19 mouse cellular contexts compared by ENCODE assay signal in genomic region chr11:60719263-60719662, GRCm38 (mm10). TPM values are rescaled to one million over a fixed set of nuclear protein-coding genes. Genes with fewer than 3 reads are reported as not detected.
DNase-seq lines count a peak whose midpoint lies in the region; ATAC-seq lines count a peak whose summit lies in the region.
"Had no signal": no experiment of that assay in that cellular context is flagged by ENCODE, and none has a peak within 500 bp of the region (broad histone marks: within the 10 kb centered on the region; RNA-seq: fewer than 3 reads in every experiment).

No protein-coding gene starts in this region.

- no peak for ATAC-seq in heart, embryonic 12.5 days (ENCODE audit: insufficient number of reproducible peaks, low FRiP score)
- no peak; the same call in 1 of the 2 replicates for ATAC-seq in heart, embryonic 16.5 days (replicated peaks; ENCODE audit: extremely low read depth, insufficient read depth, low FRiP score)
- 0 out of 2 replicates have a peak, but pooled peaks have one; percentile 29 for ATAC-seq in liver, embryonic 13.5 days (ENCODE audit: low read depth)
- ATAC-seq in megakaryocyte progenitor cell, adult 5-6 weeks (replicated peaks; ENCODE audit: poor library complexity), result peak; percentile 68
- ATAC-seq: forebrain, postnatal 0 days; hindbrain, embryonic 16.5 days; inflammation-experienced regulatory T-cells, adult 6 months; intestine, postnatal 0 days had no signal

- H3K36me3 ChIP-seq in heart, embryonic 12.5 days, result peaks cover 96% of the 10 kb centered on the region
- H3K36me3 ChIP-seq in heart, embryonic 16.5 days (ENCODE audit: control insufficient read depth, insufficient read depth), result peaks cover 91% of the 10 kb centered on the region
- peaks cover 100% of the 10 kb centered on the region for H3K36me3 ChIP-seq in liver, embryonic 13.5 days

- H3K27ac ChIP-seq in heart, embryonic 12.5 days (ENCODE audit: poor library complexity, severe bottlenecking), result peak overlapping the region; percentile 36; the same call in 1 of the 2 replicates
- H3K27ac ChIP-seq in heart, embryonic 16.5 days (ENCODE audit: low read length), result peak overlapping the region; percentile 49
- no peak overlapping the region for H3K27ac ChIP-seq in liver, embryonic 13.5 days
- H3K27ac ChIP-seq: embryonic facial prominence, embryonic 13.5 days; forebrain, embryonic 12.5 days; hindbrain, embryonic 12.5 days had no signal

- WGBS in heart, embryonic 12.5 days, result 50% methylated on average over 5 of the region's 5 CpGs
- 49% methylated on average over 5 of the region's 5 CpGs for WGBS in heart, embryonic 16.5 days
- WGBS in liver, embryonic 13.5 days (ENCODE audit: insufficient replicate concordance), result 48% methylated on average over 5 of the region's 5 CpGs

- DNase-seq in heart, adult 11 months, result no peak
- DNase-seq in heart, adult 18-20 months, result no peak
- no peak for DNase-seq in liver, embryonic 13.5 days
- no peak for DNase-seq in neural tube, embryonic 10.5 days (ENCODE audit: extremely low spot score, low spot score)
- DNase-seq: adrenal gland, postnatal 10 days; cerebellum, adult 8-10 months; cerebellum, postnatal 14 days; forebrain, postnatal 0 days; gastrocnemius, postnatal 14 days; heart, postnatal 10 days had no signal

- H3K4me1 ChIP-seq in heart, embryonic 12.5 days (replicated peaks), result peaks cover 18% of the 10 kb centered on the region
- peaks cover 11% of the 10 kb centered on the region for H3K4me1 ChIP-seq in heart, embryonic 16.5 days (ENCODE audit: control insufficient read depth, insufficient read depth, low read length)
- peaks cover 9% of the 10 kb centered on the region; the same call in 1 of the 2 replicates for H3K4me1 ChIP-seq in liver, embryonic 13.5 days (replicated peaks)
- H3K4me1 ChIP-seq: embryonic facial prominence, embryonic 13.5 days; forebrain, embryonic 12.5 days; hindbrain, embryonic 12.5 days had no signal

- H3K27me3 ChIP-seq in heart, embryonic 12.5 days (replicated peaks), result no peaks in the 10 kb centered on the region
- H3K27me3 ChIP-seq in heart, embryonic 16.5 days (ENCODE audit: control insufficient read depth, insufficient read depth, low read length), result no peaks in the 10 kb centered on the region
- H3K27me3 ChIP-seq in liver, embryonic 13.5 days, result no peaks in the 10 kb centered on the region
- H3K27me3 ChIP-seq: embryonic facial prominence, embryonic 13.5 days; forebrain, embryonic 12.5 days; hindbrain, embryonic 12.5 days had no signal

- H3K9ac ChIP-seq in heart, embryonic 12.5 days, result no peak overlapping the region
- H3K9ac ChIP-seq in heart, embryonic 16.5 days (ENCODE audit: low read length), result no peak overlapping the region
- H3K9ac ChIP-seq in liver, embryonic 13.5 days, result no peak overlapping the region
- H3K9ac ChIP-seq: embryonic facial prominence, embryonic 13.5 days; forebrain, embryonic 12.5 days; forebrain, postnatal 0 days; hindbrain, embryonic 12.5 days had no signal

- H3K4me2 ChIP-seq in heart, embryonic 12.5 days, result no peak overlapping the region
- no peak overlapping the region for H3K4me2 ChIP-seq in heart, embryonic 16.5 days (ENCODE audit: low read depth, low read length)
- no peak overlapping the region for H3K4me2 ChIP-seq in liver, embryonic 13.5 days
- H3K4me2 ChIP-seq: embryonic facial prominence, embryonic 13.5 days; forebrain, embryonic 12.5 days; hindbrain, embryonic 12.5 days had no signal

- no peak overlapping the region for H3K4me3 ChIP-seq in heart, embryonic 12.5 days
- no peak overlapping the region for H3K4me3 ChIP-seq in heart, embryonic 16.5 days (ENCODE audit: low read length)
- no peak overlapping the region for H3K4me3 ChIP-seq in liver, embryonic 13.5 days (replicated peaks)
- H3K4me3 ChIP-seq: embryonic facial prominence, embryonic 13.5 days; forebrain, embryonic 12.5 days; hindbrain, embryonic 12.5 days had no signal

- no peaks in the 10 kb centered on the region for H3K9me3 ChIP-seq in heart, embryonic 12.5 days (replicated peaks)
- no peaks in the 10 kb centered on the region for H3K9me3 ChIP-seq in heart, embryonic 16.5 days (replicated peaks; ENCODE audit: control insufficient read depth, low read length)
- no peaks in the 10 kb centered on the region for H3K9me3 ChIP-seq in liver, embryonic 13.5 days (replicated peaks)
- H3K9me3 ChIP-seq: embryonic facial prominence, embryonic 13.5 days; forebrain, embryonic 12.5 days; hindbrain, embryonic 12.5 days had no signal

RNA-seq across cellular contexts. Expression of gene Flii, which starts 7.8 kb away (rescaled TPM):
- polyA plus RNA-seq in heart, embryonic 12.5 days (2016; fragmentation: Nextera tagmentation; extraction: Ambion mirVana), result 87.6 and 91.6 TPM in 2 replicates
- polyA plus RNA-seq in heart, embryonic 16.5 days (2015; fragmentation: Nextera tagmentation; extraction: Ambion mirVana), result 86.7 and 95.8 TPM in 2 replicates
- 100 to 1,000 TPM; 124 to 129 TPM for total RNA-seq in heart, adult 18-20 months (2021)
- 25.2 and 28.7 TPM in 2 replicates for polyA plus RNA-seq in liver, embryonic 13.5 days (2015; fragmentation: Nextera tagmentation; extraction: Ambion mirVana)
- total RNA-seq in megakaryocyte progenitor cell, adult 5-6 weeks (2015), result 62.6 and 80.2 TPM in 2 replicates
- total RNA-seq in megakaryocyte progenitor cell, adult 5-6 weeks (2017), result 133 and 138 TPM in 2 replicates

RNA-seq across cellular contexts. Expression of gene Mief2, which starts 8.9 kb away (rescaled TPM):
- 18.5 and 20.8 TPM in 2 replicates for polyA plus RNA-seq in heart, embryonic 12.5 days (2016; fragmentation: Nextera tagmentation; extraction: Ambion mirVana)
- polyA plus RNA-seq in heart, embryonic 16.5 days (2015; fragmentation: Nextera tagmentation; extraction: Ambion mirVana), result 18.9 and 21.1 TPM in 2 replicates
- total RNA-seq in heart, adult 18-20 months (2021), result 10 to 100 TPM; 30.5 to 34.2 TPM
- polyA plus RNA-seq in liver, embryonic 13.5 days (2015; fragmentation: Nextera tagmentation; extraction: Ambion mirVana), result 3.0 and 3.6 TPM in 2 replicates
- total RNA-seq in megakaryocyte progenitor cell, adult 5-6 weeks (2015), result 2.2 and 2.4 TPM in 2 replicates
- 3.8 and 4.6 TPM in 2 replicates for total RNA-seq in megakaryocyte progenitor cell, adult 5-6 weeks (2017)

RNA-seq across cellular contexts. Expression of gene Llgl1, which starts 19.7 kb away (rescaled TPM):
- polyA plus RNA-seq in heart, embryonic 12.5 days (2016; fragmentation: Nextera tagmentation; extraction: Ambion mirVana), result 46.6 and 47.5 TPM in 2 replicates
- 28.9 and 33.9 TPM in 2 replicates for polyA plus RNA-seq in heart, embryonic 16.5 days (2015; fragmentation: Nextera tagmentation; extraction: Ambion mirVana)
- 10 to 100 TPM; 10.4 to 10.8 TPM for total RNA-seq in heart, adult 18-20 months (2021)
- polyA plus RNA-seq in liver, embryonic 13.5 days (2015; fragmentation: Nextera tagmentation; extraction: Ambion mirVana), result 11.2 and 12.4 TPM in 2 replicates
- total RNA-seq in megakaryocyte progenitor cell, adult 5-6 weeks (2015), result 5.4 and 5.6 TPM in 2 replicates
- total RNA-seq in megakaryocyte progenitor cell, adult 5-6 weeks (2017), result 4.1 and 6.7 TPM in 2 replicates

RNA-seq across cellular contexts. Expression of gene Top3a, which starts 57.9 kb away (rescaled TPM):
- 13.5 and 15.1 TPM in 2 replicates for polyA plus RNA-seq in heart, embryonic 12.5 days (2016; fragmentation: Nextera tagmentation; extraction: Ambion mirVana)
- polyA plus RNA-seq in heart, embryonic 16.5 days (2015; fragmentation: Nextera tagmentation; extraction: Ambion mirVana), result 9.3 and 9.8 TPM in 2 replicates
- total RNA-seq in heart, adult 18-20 months (2021), result 1 to 10 TPM; 3.8 to 4.4 TPM
- 6.7 and 8.5 TPM in 2 replicates for polyA plus RNA-seq in liver, embryonic 13.5 days (2015; fragmentation: Nextera tagmentation; extraction: Ambion mirVana)
- 9.8 and 13.4 TPM in 2 replicates for total RNA-seq in megakaryocyte progenitor cell, adult 5-6 weeks (2015)
- total RNA-seq in megakaryocyte progenitor cell, adult 5-6 weeks (2017), result 21.2 and 23.0 TPM in 2 replicates

RNA-seq across cellular contexts. Expression of gene Smcr8, which starts 58.1 kb away (rescaled TPM):
- 6.4 and 7.1 TPM in 2 replicates for polyA plus RNA-seq in heart, embryonic 12.5 days (2016; fragmentation: Nextera tagmentation; extraction: Ambion mirVana)
- 4.3 and 4.6 TPM in 2 replicates for polyA plus RNA-seq in heart, embryonic 16.5 days (2015; fragmentation: Nextera tagmentation; extraction: Ambion mirVana)
- total RNA-seq in heart, adult 18-20 months (2021), result 10 to 100 TPM; 15.2 to 16.8 TPM
- 2.2 and 3.2 TPM in 2 replicates for polyA plus RNA-seq in liver, embryonic 13.5 days (2015; fragmentation: Nextera tagmentation; extraction: Ambion mirVana)
- total RNA-seq in megakaryocyte progenitor cell, adult 5-6 weeks (2015), result 31.5 and 36.2 TPM in 2 replicates
- 12.7 and 16.3 TPM in 2 replicates for total RNA-seq in megakaryocyte progenitor cell, adult 5-6 weeks (2017)

Comparison
In these comparisons a context has a peak if more than half of its experiments do, and no peak if none do; other contexts are left out.
1. ATAC-seq: peak in liver, embryonic 13.5 days (single experiment) and megakaryocyte progenitor cell, adult 5-6 weeks (single experiment); none in heart, embryonic 12.5 days (single experiment) and heart, embryonic 16.5 days (single experiment).